Mouse (Mus musculus) stomach, postnatal 0 days (tissue): ENCODE measurements around the gene Fbxo4.

ENCODE experiments used
- CTCF ChIP-seq: IDR thresholded peaks from 2 replicates; pipeline ENCODE4 v1.5.1; 2016; ENCODE audit warnings: antibody characterized with exemption, low read depth, mild to moderate bottlenecking, moderate library complexity
- EP300 ChIP-seq: optimal IDR thresholded peaks from 2 replicates; pipeline ENCODE3; 2016; ENCODE audit warnings: antibody characterized with exemption

DNA sequence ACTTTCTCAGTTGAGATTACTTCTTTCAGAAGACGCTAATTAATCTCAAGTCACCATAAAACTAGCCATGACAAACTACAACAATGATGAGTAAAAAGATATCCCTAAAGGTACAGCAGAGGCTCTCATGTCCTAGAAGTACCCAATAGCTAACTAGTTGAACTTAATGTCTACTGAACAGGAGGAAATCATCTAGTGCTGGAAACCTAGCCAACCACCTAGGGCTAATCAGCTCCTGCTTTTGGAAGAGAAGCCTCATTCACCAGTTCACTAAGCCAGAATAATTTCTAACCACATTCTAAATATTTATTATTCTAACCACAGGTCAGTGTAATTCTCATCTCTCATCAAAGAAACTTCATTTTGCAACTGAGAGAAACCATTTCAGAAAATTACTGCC, 47.4 kb downstream of the Fbxo4 start:
- TF ChIP-seq EP300: no peak
- TF ChIP-seq CTCF: no peak
